In the genomic region with DNA sequence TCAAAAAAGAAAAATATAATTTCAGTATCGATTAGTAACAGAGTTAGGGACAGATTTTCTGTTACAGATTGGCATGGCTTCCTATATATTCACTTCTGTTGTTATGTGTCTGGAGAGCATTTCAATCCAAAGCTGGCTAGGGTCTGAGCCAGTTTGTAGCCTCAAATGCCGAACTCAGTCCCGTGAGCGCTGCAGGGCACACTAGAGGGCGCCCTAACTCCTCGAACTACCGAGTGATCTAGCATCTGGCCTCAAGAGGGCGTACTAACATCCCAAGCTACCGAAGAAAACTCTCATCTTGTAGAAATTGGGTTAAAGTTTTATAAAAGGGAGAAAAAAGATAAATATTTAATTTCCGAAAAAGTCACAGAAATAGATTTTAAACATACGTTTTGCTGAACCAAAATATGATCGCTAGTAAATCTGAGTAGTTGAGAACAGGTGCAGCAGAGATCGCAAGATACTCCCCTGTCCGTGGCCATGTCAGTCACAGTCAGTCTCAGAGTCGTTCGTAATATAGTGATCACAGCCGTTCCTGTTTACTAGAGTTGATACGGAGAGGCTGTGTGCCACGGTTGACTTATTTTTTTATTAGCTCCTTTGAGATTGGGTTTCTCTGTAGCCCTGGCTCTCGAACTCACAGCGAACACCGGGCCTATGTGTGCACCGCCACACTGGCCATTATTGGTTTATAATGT, we compare ENCODE assay signal across 9 mouse cellular contexts. TPM values are rescaled to one million over a fixed set of nuclear protein-coding genes. Genes with fewer than 3 reads are reported as not detected.
A peak's percentile ranks its signal among the peaks of the same experiment; 100 is the strongest.
DNase-seq lines count a peak whose midpoint lies in the region; ATAC-seq and TF ChIP-seq lines count a peak whose summit lies in the region.
"Had no signal": no experiment of that assay in that cellular context is flagged by ENCODE, and none has a peak within 500 bp of the region (broad histone marks: within the 10 kb centered on the region; RNA-seq: fewer than 3 reads in every experiment).

No protein-coding gene starts in this region.

- TF ChIP-seq POLR2A in lung, adult 2 months (IDR thresholded peaks at IDR 0.05; ENCODE audit: borderline replicate concordance, extremely low read depth, low read depth, low read length): no peak
- TF ChIP-seq POLR2A in small intestine, adult 2 months (IDR thresholded peaks at IDR 0.05; ENCODE audit: low read depth, low read length): no peak

- no peaks in the 10 kb centered on the region for H3K4me1 ChIP-seq in forebrain, embryonic 11.5 days (replicated peaks; ENCODE audit: control insufficient read depth, insufficient read depth, low read length)
- H3K4me1 ChIP-seq in forebrain, embryonic 16.5 days (replicated peaks; ENCODE audit: control insufficient read depth, insufficient read depth, low read length): no peaks in the 10 kb centered on the region
- no peaks in the 10 kb centered on the region for H3K4me1 ChIP-seq in kidney, postnatal 0 days (replicated peaks; ENCODE audit: insufficient read depth, low read length)
- no peaks in the 10 kb centered on the region for H3K4me1 ChIP-seq in lung, adult 2 months (ENCODE audit: control insufficient read depth, insufficient read depth, low read length)
- no peaks in the 10 kb centered on the region for H3K4me1 ChIP-seq in small intestine, adult 2 months (ENCODE audit: control insufficient read depth, insufficient read depth, insufficient read length, low read length)
- H3K4me1 ChIP-seq: limb, embryonic 13.5 days had no signal

- peak; percentile 82 for DNase-seq in forebrain, embryonic 11.5 days (ENCODE audit: low spot score)
- DNase-seq in CD4-positive, CD25-positive, alpha-beta regulatory T cell, adult 2 months (ENCODE audit: low read depth, low spot score): peak; percentile 82
- DNase-seq in brain, adult 2 months (ENCODE audit: low read depth, low spot score): peak; percentile 85
- DNase-seq in forelimb bud, embryonic 11.5 days (ENCODE audit: low read depth, low spot score): peak; percentile 72
- peak; percentile 78 for DNase-seq in kidney, postnatal 0 days (ENCODE audit: low spot score)
- DNase-seq in lung, adult 2 months: peak; percentile 45

- H3K9ac ChIP-seq in forebrain, embryonic 11.5 days (ENCODE audit: low read length): no peak overlapping the region
- no peak overlapping the region for H3K9ac ChIP-seq in forebrain, embryonic 16.5 days (replicated peaks; ENCODE audit: low read depth, low read length)
- no peak overlapping the region for H3K9ac ChIP-seq in kidney, postnatal 0 days (ENCODE audit: low read depth, low read length)
- H3K9ac ChIP-seq: limb, embryonic 13.5 days had no signal

- H3K4me3 ChIP-seq in forebrain, embryonic 11.5 days (ENCODE audit: low read depth, low read length): no peak overlapping the region
- no peak overlapping the region for H3K4me3 ChIP-seq in forebrain, embryonic 16.5 days (replicated peaks; ENCODE audit: low read length)
- H3K4me3 ChIP-seq in kidney, postnatal 0 days (replicated peaks; ENCODE audit: low read depth, low read length): no peak overlapping the region
- H3K4me3 ChIP-seq in lung, adult 2 months (replicated peaks; ENCODE audit: extremely low read depth, low read depth, low read length): no peak overlapping the region
- no peak overlapping the region for H3K4me3 ChIP-seq in small intestine, adult 2 months (ENCODE audit: low read depth, low read length)
- H3K4me3 ChIP-seq: limb, embryonic 13.5 days had no signal

- ATAC-seq in forebrain, embryonic 11.5 days (replicated peaks; ENCODE audit: low FRiP score): no peak
- no peak for ATAC-seq in forebrain, embryonic 16.5 days
- 0 out of 2 replicates have a peak, but pooled peaks have one; percentile 48 for ATAC-seq in kidney, postnatal 0 days (replicated peaks; ENCODE audit: low FRiP score, low read depth)

- no peaks in the 10 kb centered on the region for H3K36me3 ChIP-seq in forebrain, embryonic 11.5 days (ENCODE audit: control insufficient read depth, insufficient read depth, low read length)
- no peaks in the 10 kb centered on the region for H3K36me3 ChIP-seq in forebrain, embryonic 16.5 days (ENCODE audit: control insufficient read depth, insufficient read depth)
- H3K36me3 ChIP-seq in kidney, postnatal 0 days (ENCODE audit: insufficient read depth, low read length): no peaks in the 10 kb centered on the region
- no peaks in the 10 kb centered on the region for H3K36me3 ChIP-seq in small intestine, adult 2 months (ENCODE audit: control insufficient read depth, insufficient read depth, low read length)
- H3K36me3 ChIP-seq: limb, embryonic 13.5 days had no signal

- H3K27ac ChIP-seq in forebrain, embryonic 11.5 days (ENCODE audit: low read depth, low read length): no peak overlapping the region
- H3K27ac ChIP-seq in forebrain, embryonic 16.5 days (ENCODE audit: low read length): no peak overlapping the region
- H3K27ac ChIP-seq in kidney, postnatal 0 days: no peak overlapping the region
- H3K27ac ChIP-seq in small intestine, adult 2 months (ENCODE audit: insufficient read depth, low read depth, low read length): no peak overlapping the region
- H3K27ac ChIP-seq: limb, embryonic 13.5 days had no signal

- H3K9me3 ChIP-seq in forebrain, embryonic 11.5 days (ENCODE audit: control insufficient read depth, low read length): no peaks in the 10 kb centered on the region
- H3K9me3 ChIP-seq in forebrain, embryonic 16.5 days (ENCODE audit: control insufficient read depth, low read length): no peaks in the 10 kb centered on the region
- H3K9me3 ChIP-seq in kidney, postnatal 0 days (replicated peaks; ENCODE audit: low read length): no peaks in the 10 kb centered on the region

- peak; percentile 96 for TF ChIP-seq CTCF in kidney, postnatal 0 days (IDR thresholded peaks at IDR 0.05; ENCODE audit: low read depth)
- peak; percentile 81 for TF ChIP-seq CTCF in lung, adult 2 months (IDR thresholded peaks at IDR 0.05; ENCODE audit: insufficient read depth, low read length)
- TF ChIP-seq CTCF in small intestine, adult 2 months (IDR thresholded peaks at IDR 0.05; ENCODE audit: extremely low read depth, insufficient read length, insufficient replicate concordance, low read depth, low read length): peak; percentile 95; the same call in 1 of the 2 replicates

- 52% methylated on average over 23 of the region's 23 CpGs for WGBS in forebrain, embryonic 11.5 days
- 51% methylated on average over 23 of the region's 23 CpGs for WGBS in forebrain, embryonic 16.5 days
- WGBS in kidney, postnatal 0 days: 31% methylated on average over 23 of the region's 23 CpGs
- 47% methylated on average over 23 of the region's 23 CpGs for WGBS in lung, adult 2 months
- WGBS in small intestine, adult 2 months: 48% methylated on average over 23 of the region's 23 CpGs

- H3K27me3 ChIP-seq in forebrain, embryonic 11.5 days (ENCODE audit: control insufficient read depth, insufficient read depth, low read length): no peaks in the 10 kb centered on the region
- no peaks in the 10 kb centered on the region for H3K27me3 ChIP-seq in forebrain, embryonic 16.5 days (replicated peaks; ENCODE audit: control insufficient read depth, insufficient read depth, low read length)
- H3K27me3 ChIP-seq in kidney, postnatal 0 days (ENCODE audit: insufficient read depth, low read length): no peaks in the 10 kb centered on the region
- H3K27me3 ChIP-seq in small intestine, adult 2 months (ENCODE audit: control insufficient read depth, insufficient read depth, low read length): no peaks in the 10 kb centered on the region
- H3K27me3 ChIP-seq: limb, embryonic 13.5 days had no signal

- H3K4me2 ChIP-seq in forebrain, embryonic 11.5 days (ENCODE audit: low read depth, low read length, severe bottlenecking): no peak overlapping the region
- H3K4me2 ChIP-seq in forebrain, embryonic 16.5 days (ENCODE audit: low read length): no peak overlapping the region
- H3K4me2 ChIP-seq in kidney, postnatal 0 days (ENCODE audit: low read length): peak overlapping the region; percentile 36; the same call in 1 of the 2 replicates
- H3K4me2 ChIP-seq: limb, embryonic 13.5 days had no signal

RNA-seq across cellular contexts. Expression of a gene that starts 13.4 kb away (rescaled TPM):
- polyA plus RNA-seq in forebrain, embryonic 11.5 days (2014; fragmentation: Nextera tagmentation; extraction: Ambion mirVana): 0.17 and 0.65 TPM in 2 replicates
- 0.27 and 0.46 TPM in 2 replicates for polyA plus RNA-seq in forebrain, embryonic 16.5 days (2015; fragmentation: Nextera tagmentation; extraction: Ambion mirVana)
- polyA plus RNA-seq in kidney, postnatal 0 days (2015; fragmentation: Nextera tagmentation; extraction: Ambion mirVana): 2.5 and 2.8 TPM in 2 replicates
- polyA plus RNA-seq in lung, adult 2 months (2012; rRNA removed): 0.03 and 0.04 TPM in 2 replicates
- polyA plus RNA-seq in small intestine, adult 2 months (2012; rRNA removed): 0.03 and 2.1 TPM in 2 replicates

RNA-seq across cellular contexts. Expression of a gene that starts 14.5 kb away (rescaled TPM):
- not detected in 2 replicates for polyA plus RNA-seq in forebrain, embryonic 11.5 days (2014; fragmentation: Nextera tagmentation; extraction: Ambion mirVana)
- polyA plus RNA-seq in forebrain, embryonic 16.5 days (2015; fragmentation: Nextera tagmentation; extraction: Ambion mirVana): 0.66 TPM in 1 of 2 replicates, not detected in the other
- 2.0 and 3.0 TPM in 2 replicates for polyA plus RNA-seq in kidney, postnatal 0 days (2015; fragmentation: Nextera tagmentation; extraction: Ambion mirVana)
- polyA plus RNA-seq in lung, adult 2 months (2012; rRNA removed): 1.2 and 1.6 TPM in 2 replicates
- 1.7 and 9.1 TPM in 2 replicates for polyA plus RNA-seq in small intestine, adult 2 months (2012; rRNA removed)
- polyA plus RNA-seq: limb, embryonic 13.5 days had no signal

RNA-seq across cellular contexts. Expression of a gene that starts 36.6 kb away (rescaled TPM):
- 146 and 147 TPM in 2 replicates for polyA plus RNA-seq in forebrain, embryonic 11.5 days (2014; fragmentation: Nextera tagmentation; extraction: Ambion mirVana)
- 168 and 172 TPM in 2 replicates for polyA plus RNA-seq in forebrain, embryonic 16.5 days (2015; fragmentation: Nextera tagmentation; extraction: Ambion mirVana)
- 94.3 and 98.7 TPM in 2 replicates for polyA plus RNA-seq in kidney, postnatal 0 days (2015; fragmentation: Nextera tagmentation; extraction: Ambion mirVana)
- 7.8 and 13.6 TPM in 2 replicates for polyA plus RNA-seq in lung, adult 2 months (2012; rRNA removed)
- polyA plus RNA-seq in small intestine, adult 2 months (2012; rRNA removed): 4.8 and 8.1 TPM in 2 replicates
